Mouse (Mus musculus): Measurements from ENCODE around the gene Cacna1d.

The Cacna1d gene

GRCm38 (mm10) chr14:30363487-30364167, 127.6 kb downstream of the Cacna1d start:
- no peak for DNase-seq

- DNase-seq: no peak
Observed at GRCm38 (mm10) chr14:30362370-30362769, 128.9 kb downstream of the Cacna1d start.

DNA sequence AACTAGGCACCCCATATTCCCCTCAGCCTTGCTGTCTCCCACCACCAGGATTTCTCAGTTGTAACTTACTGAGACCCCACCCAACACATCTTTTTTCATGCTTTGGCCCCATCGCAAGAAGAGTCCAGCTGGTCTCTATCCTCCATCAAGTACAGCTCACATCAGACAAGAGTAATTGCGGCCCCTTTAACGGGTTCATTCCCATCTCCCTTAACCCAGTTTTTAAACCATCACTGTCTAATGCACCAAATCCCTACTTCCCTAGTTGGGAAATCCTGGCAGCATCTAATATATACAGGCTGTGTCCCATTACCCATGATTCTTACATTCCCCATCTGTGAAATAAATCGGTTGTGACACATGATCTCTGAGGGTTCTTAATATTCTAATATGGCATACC, 130.8 kb downstream of the Cacna1d start:
- DNase-seq: no peak

GRCm38 (mm10) chr14:30360004-30360403, 131.3 kb downstream of the Cacna1d start:
- DNase-seq: no peak

GRCm38 (mm10) chr14:30358028-30358427, 133.2 kb downstream of the Cacna1d start:
- DNase-seq: no peak

DNA sequence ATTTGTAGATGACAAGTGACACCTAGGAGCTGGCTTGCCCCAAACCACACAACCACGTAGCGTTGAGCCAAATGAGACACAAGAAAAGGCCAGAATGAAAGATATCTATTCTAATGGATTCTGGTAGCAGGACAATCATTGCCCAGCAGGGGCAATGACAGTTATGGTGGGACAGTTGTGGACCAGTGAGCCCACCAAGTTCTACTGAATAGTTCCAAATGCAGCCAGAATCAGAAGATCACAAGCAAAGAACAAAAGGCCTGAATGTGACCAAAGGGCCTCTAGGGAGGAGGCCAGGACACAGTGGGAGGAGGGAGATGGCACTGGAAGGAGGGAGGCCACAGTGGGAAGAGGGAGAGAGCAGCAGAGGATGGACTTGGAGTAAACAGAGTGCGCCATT, 134.8 kb downstream of the Cacna1d start:
- no peak for DNase-seq

DNA sequence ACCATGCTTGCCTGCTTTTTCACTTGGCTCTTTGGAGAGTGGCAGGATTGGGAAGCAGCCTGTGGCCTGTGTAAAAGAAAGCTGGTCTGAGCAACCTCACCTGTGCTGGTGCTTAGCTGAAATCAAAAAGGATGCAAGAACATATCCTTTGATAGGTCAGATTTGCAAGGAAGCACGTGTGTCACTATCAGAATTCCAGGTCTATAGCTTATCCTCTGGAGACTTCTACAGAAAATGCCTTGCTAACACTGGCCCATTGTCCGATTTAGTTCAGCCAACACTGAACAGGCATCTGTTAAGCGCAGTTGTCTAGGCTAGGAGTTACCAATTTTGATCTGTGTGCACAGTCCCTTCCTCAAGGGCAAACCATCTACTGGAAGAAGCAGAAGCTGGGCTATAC, 136.5 kb downstream of the Cacna1d start:
- no peak for DNase-seq

- DNase-seq: no peak
Observed at GRCm38 (mm10) chr14:30354127-30354463, 137.2 kb downstream of the Cacna1d start.

DNA sequence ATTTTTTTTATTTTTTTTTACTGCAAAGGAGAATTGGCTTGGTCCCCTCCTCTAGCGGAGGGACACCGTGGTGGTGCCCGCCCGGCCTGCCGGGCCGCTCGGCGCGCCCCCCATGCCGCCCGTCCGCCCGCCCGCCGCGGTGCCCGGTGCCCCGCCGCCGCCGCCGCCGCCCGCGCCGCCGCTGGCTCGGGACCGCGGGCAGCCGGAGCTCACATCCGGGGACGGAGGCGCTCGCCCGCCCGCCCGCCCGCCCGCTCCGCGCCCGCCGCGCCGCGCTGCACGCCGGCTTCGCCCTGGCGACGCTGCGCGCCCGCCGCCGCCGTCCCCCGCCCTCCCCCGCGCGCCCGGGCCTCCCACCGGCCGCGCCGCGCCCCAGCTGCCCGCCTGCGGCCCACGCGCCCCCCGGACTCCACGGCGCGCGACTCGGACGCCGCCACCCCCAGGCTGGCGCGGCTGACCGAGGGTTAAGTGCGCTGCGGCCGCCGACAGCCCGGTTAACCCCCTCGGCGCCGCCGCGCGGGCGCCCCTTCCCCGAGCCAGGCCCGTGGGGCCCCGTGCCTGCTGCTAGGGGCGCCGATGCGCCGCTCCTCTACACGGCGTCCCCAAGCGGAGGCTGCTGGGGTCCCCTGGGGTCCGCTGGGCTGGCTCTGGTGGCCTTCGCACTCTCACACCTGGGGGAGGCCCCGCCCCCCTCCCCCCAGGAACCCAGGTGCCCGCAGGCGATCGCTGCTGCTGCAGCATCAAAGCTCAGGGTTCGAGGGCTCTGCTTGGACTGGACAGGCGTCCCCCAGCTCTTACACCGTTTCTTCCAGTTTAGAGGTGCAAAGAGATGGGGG, 137.7 kb downstream of the Cacna1d start:
- no peak for DNase-seq

GRCm38 (mm10) chr14:30352951-30353270, 138.3 kb downstream of the Cacna1d start:
- no peak for DNase-seq

- DNase-seq: no peak
Observed at GRCm38 (mm10) chr14:30352061-30352950, 138.9 kb downstream of the Cacna1d start.

GRCm38 (mm10) chr14:30350285-30350684, 141.0 kb downstream of the Cacna1d start:
- DNase-seq: no peak

DNA sequence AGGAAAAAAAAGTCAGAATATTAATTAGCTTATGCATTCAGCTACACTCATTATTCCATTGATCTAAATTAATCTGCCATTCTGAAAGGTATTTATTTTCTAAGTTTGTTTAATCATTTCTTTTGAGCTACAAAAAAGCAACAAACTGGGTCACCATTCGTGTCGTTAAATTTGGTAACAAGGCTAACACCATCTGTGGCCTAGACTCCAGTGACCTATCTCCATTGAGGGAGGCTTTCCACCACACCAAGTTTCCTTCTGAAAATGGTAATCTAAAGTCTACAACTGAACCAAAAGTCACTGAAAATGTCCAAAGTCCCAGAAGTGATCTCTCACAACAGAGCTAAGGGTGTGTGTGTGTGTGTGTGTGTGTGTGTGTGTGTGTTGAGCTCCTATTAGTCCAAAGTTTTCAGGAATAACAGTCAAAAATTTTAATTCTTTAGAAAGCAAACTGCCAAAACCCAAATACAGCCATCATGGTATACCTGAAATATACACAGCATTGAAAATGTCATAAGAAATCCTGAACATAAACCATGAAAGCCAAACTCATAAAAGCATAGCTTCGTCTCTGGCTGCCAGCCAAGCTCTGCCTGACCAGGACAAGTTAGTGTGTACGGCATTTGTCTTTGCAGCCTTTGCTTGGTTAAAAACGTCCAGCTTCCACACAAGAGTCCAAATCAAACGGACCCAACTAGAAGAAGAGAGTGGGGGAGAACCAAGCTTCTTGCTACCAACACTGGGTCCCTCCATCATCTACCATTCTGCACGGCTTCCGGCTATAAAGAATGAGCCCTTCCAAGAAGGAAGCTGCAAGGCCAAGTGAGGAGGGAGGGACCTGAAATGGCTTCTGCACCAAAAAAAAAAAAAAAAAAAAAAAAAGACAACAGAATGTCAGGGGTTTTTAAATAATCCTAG, 146.0 kb downstream of the Cacna1d start:
- no peak for DNase-seq

- no peak for DNase-seq
Observed at GRCm38 (mm10) chr14:30343740-30344139, 147.5 kb downstream of the Cacna1d start.

GRCm38 (mm10) chr14:30341825-30342590, 149.2 kb downstream of the Cacna1d start:
- DNase-seq: no peak

GRCm38 (mm10) chr14:30340140-30340539, 151.1 kb downstream of the Cacna1d start:
- DNase-seq: no peak

DNA sequence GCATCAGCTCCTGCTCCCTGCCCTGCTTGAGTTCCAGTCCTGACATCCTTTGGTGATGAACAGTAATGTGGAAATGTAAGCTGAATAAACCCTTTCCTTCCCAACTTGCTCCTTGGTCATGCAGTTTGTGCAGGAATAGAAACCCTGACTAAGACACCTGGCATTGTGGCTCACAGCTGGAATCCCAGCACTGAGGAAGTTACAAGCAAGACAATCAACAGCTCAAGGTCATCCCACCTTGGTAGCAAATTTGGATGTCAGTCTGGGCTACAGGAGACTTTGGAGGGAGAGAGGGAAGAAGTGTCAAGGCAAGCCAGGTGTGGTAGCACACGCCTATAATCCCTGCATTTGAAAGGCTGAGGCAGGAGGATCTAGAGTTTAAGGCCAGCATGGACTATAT, 159.4 kb downstream of the Cacna1d start:
- no peak for DNase-seq

GRCm38 (mm10) chr14:30330416-30331181, 160.7 kb downstream of the Cacna1d start:
- no peak for DNase-seq

DNA sequence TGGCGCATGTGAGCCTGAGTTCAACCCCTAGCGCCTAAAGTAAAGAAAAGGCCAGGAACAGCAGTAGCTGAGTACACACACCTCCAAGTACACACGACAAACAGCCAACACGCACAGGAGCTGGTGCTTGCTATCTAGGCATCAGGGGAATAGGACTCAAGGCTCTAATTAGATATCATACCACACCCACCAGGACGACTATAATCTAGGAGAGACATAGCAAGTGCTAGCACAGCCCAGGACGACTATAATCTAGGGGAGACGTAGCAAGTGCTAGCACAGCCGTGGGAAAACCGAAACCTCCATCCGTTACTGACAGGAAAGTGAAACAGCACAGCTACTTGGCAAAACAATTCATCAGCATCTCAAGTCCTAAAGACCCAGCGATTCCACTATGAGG, 162.1 kb downstream of the Cacna1d start:
- no peak for DNase-seq

GRCm38 (mm10) chr14:30327452-30327851, 163.8 kb downstream of the Cacna1d start:
- DNase-seq: no peak

DNA sequence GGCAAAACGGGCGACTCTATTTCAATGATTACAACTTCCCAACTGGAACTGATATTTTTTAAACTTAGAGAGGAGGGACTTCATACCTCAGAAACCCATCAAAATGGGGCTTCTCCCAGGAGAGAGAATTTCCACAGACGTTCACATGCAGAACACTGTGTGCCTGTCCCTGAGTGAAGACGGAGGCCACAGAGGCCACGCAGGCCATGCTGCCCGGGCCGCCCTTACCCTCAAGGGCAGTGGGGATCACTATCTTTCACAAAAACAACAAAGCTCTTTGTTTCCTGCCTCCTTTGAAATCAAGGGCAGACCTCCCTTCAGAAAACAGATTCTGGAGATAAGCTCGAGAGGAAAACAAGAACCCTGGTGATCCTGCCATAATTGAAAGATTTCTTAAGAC, 164.2 kb downstream of the Cacna1d start:
- no peak for DNase-seq

Data from liver (tissue).